In genomic region chr19:44926781-44927180, GRCm38 (mm10) we compare ENCODE assay signal across 16 mouse cellular contexts.
"Had no signal": no experiment of that assay in that cellular context is flagged by ENCODE, and none has a peak within 500 bp of the region (broad histone marks: within the 10 kb centered on the region; RNA-seq: fewer than 3 reads in every experiment).

No protein-coding gene starts in this region.

- H3K36me3 ChIP-seq: liver, embryonic 15.5 days; midbrain, embryonic 15.5 days; neural tube, embryonic 13.5 days; stomach, embryonic 15.5 days had no signal

- H3K4me2 ChIP-seq: liver, embryonic 11.5 days; liver, embryonic 15.5 days; midbrain, embryonic 11.5 days; midbrain, embryonic 15.5 days; neural tube, embryonic 13.5 days; stomach, embryonic 15.5 days had no signal

- ATAC-seq: lung, postnatal 0 days; midbrain, embryonic 15.5 days had no signal

- DNase-seq: kidney, adult 8-10 months; kidney, postnatal 25 days; lung, adult 2 months; lung, postnatal 4 days; retina, postnatal 1 day; right cerebral cortex, postnatal 4 days; spleen, adult 18-20 months; thymus, postnatal 36 days had no signal

- H3K27ac ChIP-seq: left cerebral cortex, adult 2 months; liver, embryonic 15.5 days; midbrain, embryonic 15.5 days; neural tube, embryonic 13.5 days had no signal

- H3K9me3 ChIP-seq: liver, embryonic 15.5 days; midbrain, embryonic 15.5 days; neural tube, embryonic 13.5 days; stomach, embryonic 15.5 days had no signal

- H3K9ac ChIP-seq: liver, embryonic 15.5 days; midbrain, embryonic 15.5 days; neural tube, embryonic 13.5 days; stomach, embryonic 15.5 days had no signal

- H3K4me3 ChIP-seq: left cerebral cortex, adult 2 months; liver, embryonic 15.5 days; midbrain, embryonic 15.5 days; neural tube, embryonic 13.5 days; stomach, embryonic 15.5 days had no signal

- H3K27me3 ChIP-seq: neural tube, embryonic 13.5 days; stomach, embryonic 15.5 days had no signal
